Mouse (Mus musculus) midbrain, embryonic 12.5 days (tissue): ENCODE measurements at regions not wholly inside any gene's neighbourhood (a gene's known extent, or its start where the extent isn't known, plus 50 kb on each side); places are given as distances from the start of the nearest gene placed in this dataset.

ENCODE experiments used
- ATAC-seq: fragments of 200-750 bp; cut with Nextera tagmentation; 2 replicates; pipeline ENCODE4 v1.8.0; 2017; ENCODE audit warnings: low read depth, moderate TSS enrichment, moderate library complexity; ENCODE audit not compliant: low FRiP score
- H3K27ac ChIP-seq: fragments of 300-500 bp; sonication (generic); replicated peaks from 2 replicates; pipeline ENCODE4 v1.5.1; 2016; ENCODE audit warnings: mild to moderate bottlenecking
- H3K27me3 ChIP-seq: fragments of 300-500 bp; sonication (generic); 2 replicates; pipeline ENCODE4 v1.6.1; 2016; ENCODE audit warnings: mild to moderate bottlenecking
- H3K36me3 ChIP-seq: fragments of 300-500 bp; sonication (generic); 2 replicates; pipeline ENCODE4 v1.6.1; 2016
- H3K4me1 ChIP-seq: fragments of 300-500 bp; sonication (generic); 2 replicates; pipeline ENCODE4 v1.6.1; 2016
- H3K4me2 ChIP-seq: fragments of 300-500 bp; sonication (generic); replicated peaks from 2 replicates; pipeline ENCODE4 v1.6.1; 2016; ENCODE audit warnings: mild to moderate bottlenecking, moderate library complexity
- H3K4me3 ChIP-seq: fragments of 300-500 bp; sonication (generic); 2 replicates; pipeline ENCODE4 v1.5.1; 2016; ENCODE audit warnings: mild to moderate bottlenecking
- H3K9ac ChIP-seq: fragments of 300-500 bp; sonication (generic); replicated peaks from 2 replicates; pipeline ENCODE4 v1.6.1; 2016; ENCODE audit warnings: mild to moderate bottlenecking, moderate library complexity
- H3K9me3 ChIP-seq: fragments of 300-500 bp; sonication (generic); 2 replicates; pipeline ENCODE4 v1.6.1; 2016; ENCODE audit warnings: mild to moderate bottlenecking
- WGBS: fragments of 180-500 bp; shearing (Covaris S2); methylation state at CpG from one replicate; pipeline ENCODE4 v1.1.7; 2016; 5-methylcytosine and 5-hydroxymethylcytosine counted together

DNA sequence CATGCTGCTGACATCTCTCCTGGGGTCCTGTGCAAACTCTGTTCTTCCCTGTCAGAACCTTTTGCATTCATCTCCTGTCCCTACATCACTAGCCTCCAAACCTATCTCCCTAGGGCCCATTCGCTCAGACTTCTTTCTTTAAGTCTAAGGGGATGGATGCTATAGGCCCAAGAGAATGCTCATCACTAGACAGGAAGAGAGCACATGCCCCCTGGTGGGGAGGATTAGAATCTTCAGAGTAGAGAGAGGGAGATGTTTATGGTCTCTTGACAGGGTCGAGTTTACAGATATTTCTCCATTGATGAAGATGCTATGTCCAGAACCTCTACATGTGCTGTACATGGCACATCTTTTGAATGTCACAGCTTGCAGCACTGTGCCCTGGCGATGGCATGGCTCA, 94.9 kb upstream of the St8sia2 start:
- H3K9ac ChIP-seq, result no peak overlapping the region
- H3K27me3 ChIP-seq, result no peaks in the 10 kb centered on the region
- no peaks in the 10 kb centered on the region for H3K4me1 ChIP-seq
- H3K9me3 ChIP-seq, result no peaks in the 10 kb centered on the region
- no peak overlapping the region for H3K27ac ChIP-seq
- WGBS, result 65% methylated on average over 3 of the region's 3 CpGs
- no peak for ATAC-seq
- no peak overlapping the region for H3K4me2 ChIP-seq
- no peak overlapping the region for H3K4me3 ChIP-seq
- H3K36me3 ChIP-seq, result no peaks in the 10 kb centered on the region

DNA sequence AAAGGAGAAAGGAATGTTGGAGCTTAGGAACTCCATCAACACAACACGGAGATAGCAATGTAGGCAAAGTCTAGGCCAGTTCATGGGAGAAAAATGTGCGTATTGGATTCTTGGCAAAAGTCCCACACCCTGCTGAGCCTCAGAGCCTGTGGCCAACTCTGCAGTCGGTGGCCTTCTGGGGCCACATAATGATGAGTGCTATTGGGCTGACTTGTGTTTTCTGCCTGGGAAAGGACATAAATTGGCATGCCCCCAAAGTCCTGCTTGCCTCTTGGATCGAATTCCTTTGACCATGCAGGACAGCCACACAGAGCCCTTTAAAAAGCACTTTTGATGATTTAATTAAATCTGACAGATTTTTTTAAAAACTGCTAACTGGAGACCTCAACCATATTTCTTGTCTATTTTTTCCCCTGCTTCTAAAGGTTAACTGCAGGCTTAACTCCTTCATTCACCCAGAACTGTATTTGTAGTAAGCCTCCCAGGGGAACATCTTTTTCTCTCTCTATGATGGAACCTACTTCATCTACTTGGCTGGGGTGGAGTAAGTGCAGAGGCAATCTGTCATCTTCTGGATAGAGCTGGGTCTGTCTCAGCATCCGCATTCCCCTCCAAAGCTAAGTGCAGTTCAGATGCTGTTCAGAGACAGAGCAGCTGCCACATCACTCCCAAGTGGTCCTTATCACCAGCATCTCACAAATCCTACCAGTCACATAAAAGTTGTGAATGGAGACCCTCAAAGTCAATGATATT, 93.9 kb upstream of the St8sia2 start:
- 65% methylated on average over 5 of the region's 5 CpGs for WGBS
- Histone ChIP-seq H3K9ac (no peak overlapping the region), H3K4me2 (no peak overlapping the region), H3K27ac (no peak overlapping the region), H3K36me3 (no peaks in the 10 kb centered on the region), H3K27me3 (no peaks in the 10 kb centered on the region), H3K4me1 (no peaks in the 10 kb centered on the region), H3K9me3 (no peaks in the 10 kb centered on the region), H3K4me3 (no peak overlapping the region)
- no peak for ATAC-seq

DNA sequence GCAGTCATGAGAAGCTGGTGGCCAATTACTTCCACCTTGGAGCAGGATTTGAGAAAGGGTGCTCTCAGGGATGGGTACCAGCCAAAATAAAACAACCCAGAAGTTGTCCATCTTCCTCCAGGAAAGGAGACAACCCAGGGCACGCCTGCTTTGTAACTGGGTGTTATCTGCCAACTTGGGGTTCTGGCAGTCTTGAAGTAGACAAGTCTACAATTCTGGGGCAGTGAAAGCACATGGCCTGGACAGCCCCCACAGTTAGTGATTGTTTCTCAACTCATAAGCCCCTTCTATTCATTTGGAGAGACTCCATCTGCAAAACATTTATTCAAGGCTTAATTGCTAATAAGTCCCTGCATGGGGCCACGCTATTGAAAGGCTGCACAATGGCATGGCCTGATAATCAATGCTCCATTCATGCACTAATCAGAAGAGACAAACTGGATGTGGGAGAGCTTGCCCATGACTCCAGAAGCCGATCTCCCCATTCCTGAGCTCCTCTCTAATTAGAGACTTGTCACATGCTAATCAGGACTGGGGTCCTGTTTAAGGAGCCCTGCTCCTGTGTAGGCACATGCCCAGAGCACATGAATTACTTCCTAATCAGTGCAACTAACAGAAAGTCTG, 78.0 kb upstream of the St8sia2 start:
- WGBS, result 56% methylated on average over 3 of the region's 3 CpGs
- peak; percentile 54; the same call in 1 of the 2 replicates for ATAC-seq
- Histone ChIP-seq H3K36me3 (no peaks in the 10 kb centered on the region), H3K4me1 (0 out of 2 replicates have a peak, but pooled peaks cover 5% of the 10 kb centered on the region), H3K27me3 (no peaks in the 10 kb centered on the region), H3K9ac (no peak overlapping the region), H3K4me2 (no peak overlapping the region), H3K4me3 (no peak overlapping the region), H3K9me3 (peaks cover 9% of the 10 kb centered on the region), H3K27ac (no peak overlapping the region)

DNA sequence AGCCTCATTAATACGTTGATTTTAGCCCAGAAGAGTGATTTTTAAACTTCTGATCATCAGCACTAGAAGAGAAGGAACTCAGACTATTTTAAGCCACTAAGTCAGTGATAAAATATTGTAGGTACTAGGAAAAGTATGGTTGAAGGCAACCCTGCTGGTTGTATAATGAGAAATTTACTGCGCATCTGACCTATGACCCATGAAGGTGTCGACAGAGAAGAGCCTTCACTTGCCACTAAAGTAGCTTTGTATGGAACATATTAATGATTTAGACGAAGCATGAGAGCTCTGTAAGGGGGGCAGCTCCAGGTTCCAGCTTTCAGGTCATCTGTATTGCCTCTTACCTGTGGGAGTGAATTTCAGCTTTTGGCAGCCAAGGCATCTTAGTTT, 67.4 kb upstream of the St8sia2 start:
- Histone ChIP-seq H3K4me2 (no peak overlapping the region), H3K9ac (no peak overlapping the region), H3K4me3 (no peak overlapping the region), H3K36me3 (no peaks in the 10 kb centered on the region), H3K27ac (no peak overlapping the region), H3K27me3 (no peaks in the 10 kb centered on the region), H3K9me3 (no peaks in the 10 kb centered on the region), H3K4me1 (no peaks in the 10 kb centered on the region)
- WGBS, result 82% methylated on average over 4 of the region's 4 CpGs
- no peak for ATAC-seq

DNA sequence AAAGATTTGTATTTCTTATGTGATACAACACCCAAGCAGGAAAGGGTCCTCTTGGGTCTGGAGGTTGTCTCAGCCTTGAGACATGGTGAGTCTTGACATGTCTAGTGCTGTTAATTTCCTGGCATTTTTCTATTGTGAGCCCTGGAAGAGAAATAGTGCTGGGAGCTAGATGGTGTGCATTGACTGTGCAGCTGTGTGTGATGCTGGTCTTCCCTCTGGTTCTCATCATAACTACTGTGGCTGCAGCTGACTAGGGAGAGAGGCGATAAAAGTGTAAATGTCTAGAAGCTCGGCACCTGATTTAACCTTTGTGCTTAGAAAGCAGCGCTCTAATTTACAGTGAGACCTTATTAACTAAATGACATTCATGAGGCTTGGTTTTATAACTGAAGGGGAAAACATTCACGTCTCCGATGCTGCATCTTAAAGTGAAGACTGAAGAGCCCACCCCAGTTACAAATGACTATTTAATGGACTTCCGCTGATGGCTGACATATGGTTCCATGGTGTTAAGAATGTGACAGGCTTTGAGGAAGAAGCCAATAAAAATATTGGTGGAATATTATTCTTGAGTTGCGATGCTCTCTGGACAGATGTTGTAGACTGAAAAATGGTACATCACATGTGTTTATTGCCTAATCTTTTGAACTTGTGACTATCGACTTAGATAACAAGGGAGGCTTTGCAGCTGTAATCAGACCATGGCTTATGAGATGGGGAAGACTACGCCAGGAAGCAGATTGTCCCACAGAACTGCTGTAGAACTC, 66.8 kb upstream of the St8sia2 start:
- H3K36me3 ChIP-seq, result no peaks in the 10 kb centered on the region
- no peaks in the 10 kb centered on the region for H3K9me3 ChIP-seq
- H3K4me2 ChIP-seq, result no peak overlapping the region
- no peak overlapping the region for H3K4me3 ChIP-seq
- 93% methylated on average over 9 of the region's 9 CpGs for whole genome bisulfite sequencing
- ATAC-seq, result no peak
- no peak overlapping the region for H3K9ac ChIP-seq
- no peak overlapping the region for H3K27ac ChIP-seq
- H3K27me3 ChIP-seq, result no peaks in the 10 kb centered on the region
- H3K4me1 ChIP-seq, result no peaks in the 10 kb centered on the region

DNA sequence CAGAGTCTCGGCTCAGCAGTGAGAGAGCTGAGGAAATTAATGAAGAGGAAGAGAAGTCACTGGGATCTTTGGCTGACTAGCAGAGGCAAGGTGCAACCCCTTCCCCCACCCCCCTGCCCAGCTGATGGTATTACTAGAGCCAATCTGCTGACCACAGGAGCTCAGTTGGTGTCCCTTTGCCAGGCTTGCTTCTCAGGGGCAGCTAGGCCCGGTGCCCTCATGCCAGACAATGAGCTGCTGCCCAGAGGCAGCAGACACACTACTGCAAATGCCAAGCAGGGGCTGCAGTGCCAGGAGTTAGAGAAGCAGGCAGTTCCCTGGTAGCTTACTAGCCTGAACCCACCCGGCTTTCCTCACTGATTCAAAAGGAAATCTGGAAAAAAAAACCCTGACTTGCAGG, 59.1 kb upstream of the St8sia2 start:
- 63% methylated on average over 3 of the region's 3 CpGs for WGBS
- no peak for ATAC-seq
- H3K4me3 ChIP-seq, result no peak overlapping the region
- no peaks in the 10 kb centered on the region for H3K36me3 ChIP-seq
- no peaks in the 10 kb centered on the region for H3K27me3 ChIP-seq
- H3K9ac ChIP-seq, result no peak overlapping the region
- H3K27ac ChIP-seq, result no peak overlapping the region
- H3K4me1 ChIP-seq, result no peaks in the 10 kb centered on the region
- no peaks in the 10 kb centered on the region for H3K9me3 ChIP-seq
- no peak overlapping the region for H3K4me2 ChIP-seq

DNA sequence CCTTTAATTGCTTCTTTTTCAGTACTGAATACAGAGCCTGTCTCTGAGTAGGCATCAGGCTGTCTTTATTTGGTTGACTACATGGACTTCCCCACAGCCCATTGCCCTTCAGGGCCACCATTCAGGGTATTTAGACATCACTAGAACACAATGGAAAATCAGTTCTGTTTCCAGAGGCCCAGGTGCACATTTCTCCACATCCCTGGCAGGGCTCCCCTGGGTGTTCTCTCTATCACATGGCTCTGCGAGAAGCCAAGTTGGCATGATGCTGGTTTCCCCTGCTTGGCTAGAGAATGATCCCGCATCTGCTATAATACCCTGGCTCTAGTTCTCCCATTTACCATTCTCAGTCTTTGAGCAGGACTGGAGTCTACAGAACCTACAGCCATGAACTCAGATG, 57.3 kb upstream of the St8sia2 start:
- ATAC-seq, result no peak
- Histone ChIP-seq H3K4me2 (no peak overlapping the region), H3K9me3 (no peaks in the 10 kb centered on the region), H3K4me1 (no peaks in the 10 kb centered on the region), H3K36me3 (no peaks in the 10 kb centered on the region), H3K4me3 (no peak overlapping the region), H3K9ac (no peak overlapping the region), H3K27ac (no peak overlapping the region), H3K27me3 (no peaks in the 10 kb centered on the region)
- 95% methylated on average over 2 of the region's 2 CpGs for WGBS

DNA sequence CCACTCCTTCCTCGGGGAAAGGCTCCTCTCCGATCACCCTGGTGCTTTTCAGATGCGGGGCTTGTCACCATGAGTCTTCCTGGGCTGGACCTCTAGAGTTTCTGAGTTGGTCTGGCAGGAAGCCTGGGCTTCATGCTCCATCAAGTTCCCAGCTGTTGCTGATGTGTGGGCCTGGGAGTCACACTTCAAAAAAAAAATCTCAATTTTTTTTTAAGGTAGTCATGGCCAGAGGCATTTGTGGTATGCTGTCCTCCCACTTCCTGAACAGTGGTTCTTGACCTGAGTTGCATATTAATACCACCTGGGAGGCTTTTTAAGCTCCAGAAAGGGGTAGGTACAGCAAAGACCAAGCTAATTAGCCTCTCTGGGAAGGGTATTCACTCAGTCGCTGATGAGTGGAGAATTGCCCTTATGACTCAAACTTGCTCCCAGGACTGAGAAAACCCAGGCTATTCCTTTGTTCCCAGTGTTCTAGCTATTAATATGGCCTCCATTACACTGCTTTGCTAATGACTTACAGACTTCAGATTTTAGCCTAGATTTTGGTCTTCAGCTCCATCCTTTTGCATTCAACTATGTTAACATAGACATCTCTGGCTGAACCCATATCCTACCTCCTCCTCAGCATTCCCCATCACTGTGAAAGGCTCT, 52.1 kb upstream of the St8sia2 start:
- H3K4me1 ChIP-seq, result no peaks in the 10 kb centered on the region
- no peak overlapping the region for H3K27ac ChIP-seq
- no peak overlapping the region for H3K4me3 ChIP-seq
- H3K27me3 ChIP-seq, result no peaks in the 10 kb centered on the region
- ATAC-seq, result no peak
- H3K9ac ChIP-seq, result no peak overlapping the region
- H3K36me3 ChIP-seq, result no peaks in the 10 kb centered on the region
- H3K4me2 ChIP-seq, result no peak overlapping the region
- H3K9me3 ChIP-seq, result no peaks in the 10 kb centered on the region
- 66% methylated on average over 4 of the region's 4 CpGs for WGBS
